Mouse (Mus musculus): ENCODE results near the gene Zfp872. TPM values are rescaled to one million over a fixed set of nuclear protein-coding genes. Genes with fewer than 3 reads are reported as not detected.
"Not testable (repeated sequence)": the region's sequence is repeated elsewhere in the genome, so short reads cannot be mapped to it uniquely, and the experiment has no call there.

The Zfp872 gene
- total RNA-seq, 2 experiments from 2014 or later: not detected

GRCm38 (mm10) chr9:22169327-22169726 is 18.6 kb upstream of the Zfp872 start:
- no peak for DNase-seq (ENCODE audit: low spot score)

GRCm38 (mm10) chr9:22172318-22172717 is 15.6 kb upstream of the Zfp872 start:
- DNase-seq (ENCODE audit: low spot score): no peak

- no peak for DNase-seq (ENCODE audit: low spot score)
These were observed 8.5 kb downstream of the Zfp872 start for GRCm38 (mm10) chr9:22196412-22196811.

- DNase-seq (ENCODE audit: low spot score): no peak
These were observed 25.9 kb downstream of the Zfp872 start for GRCm38 (mm10) chr9:22213785-22214194.

- no peak for DNase-seq (ENCODE audit: low spot score)
These were observed 26.7 kb downstream of the Zfp872 start for GRCm38 (mm10) chr9:22214549-22214948.

GRCm38 (mm10) chr9:22216705-22217104 is 28.8 kb downstream of the Zfp872 start:
- no peak for DNase-seq (ENCODE audit: low spot score)

GRCm38 (mm10) chr9:22217858-22218493 is 30.1 kb downstream of the Zfp872 start:
- no peak for DNase-seq (ENCODE audit: low spot score)

GRCm38 (mm10) chr9:22224066-22224465 is 36.2 kb downstream of the Zfp872 start:
- DNase-seq (ENCODE audit: low spot score): no peak

- DNase-seq (ENCODE audit: low spot score): peak; percentile 2
These were observed 36.9 kb downstream of the Zfp872 start for GRCm38 (mm10) chr9:22224536-22225503.

GRCm38 (mm10) chr9:22225581-22226388 is 37.9 kb downstream of the Zfp872 start, which contains the start of gene Zfp809:
Gene Zfp809 (plus strand): TSS chr9:22225714.
- DNase-seq (ENCODE audit: low spot score): peak; percentile 100

GRCm38 (mm10) chr9:22226389-22226673 is 38.4 kb downstream of the Zfp872 start:
- not testable (repeated sequence) for DNase-seq (ENCODE audit: low spot score)

GRCm38 (mm10) chr9:22226846-22227245 is 39.0 kb downstream of the Zfp872 start:
- DNase-seq (ENCODE audit: low spot score): peak; percentile 5

- no peak for DNase-seq (ENCODE audit: low spot score)
These were observed 41.6 kb downstream of the Zfp872 start for GRCm38 (mm10) chr9:22229386-22230026.

- DNase-seq (ENCODE audit: low spot score): no peak
These were observed 42.2 kb downstream of the Zfp872 start for GRCm38 (mm10) chr9:22230061-22230460.

- no peak for DNase-seq (ENCODE audit: low spot score)
These were observed 42.7 kb downstream of the Zfp872 start for GRCm38 (mm10) chr9:22230556-22230955.

- no peak for DNase-seq (ENCODE audit: low spot score)
These were observed 52.1 kb downstream of the Zfp872 start for GRCm38 (mm10) chr9:22240001-22240400.

GRCm38 (mm10) chr9:22244242-22244641 is 56.4 kb downstream of the Zfp872 start:
- no peak for DNase-seq (ENCODE audit: low spot score)
